Mouse (Mus musculus) neutrophil, adult 59 days (primary cell): ENCODE results near the gene Fes. TPM values are rescaled to one million over a fixed set of nuclear protein-coding genes. Genes with fewer than 3 reads are reported as not detected.

Experiments used
- total RNA-seq, 2 experiments: library from RNA; stranded (reverse); gene quantifications; 1 replicate in 1 of 2; 2 replicates in 1 of 2; pipeline ENCODE4 v1.2.4; 2023

Gene Fes
- 100 to 1,000 TPM; 597 to 602 TPM for total RNA-seq

DNA sequence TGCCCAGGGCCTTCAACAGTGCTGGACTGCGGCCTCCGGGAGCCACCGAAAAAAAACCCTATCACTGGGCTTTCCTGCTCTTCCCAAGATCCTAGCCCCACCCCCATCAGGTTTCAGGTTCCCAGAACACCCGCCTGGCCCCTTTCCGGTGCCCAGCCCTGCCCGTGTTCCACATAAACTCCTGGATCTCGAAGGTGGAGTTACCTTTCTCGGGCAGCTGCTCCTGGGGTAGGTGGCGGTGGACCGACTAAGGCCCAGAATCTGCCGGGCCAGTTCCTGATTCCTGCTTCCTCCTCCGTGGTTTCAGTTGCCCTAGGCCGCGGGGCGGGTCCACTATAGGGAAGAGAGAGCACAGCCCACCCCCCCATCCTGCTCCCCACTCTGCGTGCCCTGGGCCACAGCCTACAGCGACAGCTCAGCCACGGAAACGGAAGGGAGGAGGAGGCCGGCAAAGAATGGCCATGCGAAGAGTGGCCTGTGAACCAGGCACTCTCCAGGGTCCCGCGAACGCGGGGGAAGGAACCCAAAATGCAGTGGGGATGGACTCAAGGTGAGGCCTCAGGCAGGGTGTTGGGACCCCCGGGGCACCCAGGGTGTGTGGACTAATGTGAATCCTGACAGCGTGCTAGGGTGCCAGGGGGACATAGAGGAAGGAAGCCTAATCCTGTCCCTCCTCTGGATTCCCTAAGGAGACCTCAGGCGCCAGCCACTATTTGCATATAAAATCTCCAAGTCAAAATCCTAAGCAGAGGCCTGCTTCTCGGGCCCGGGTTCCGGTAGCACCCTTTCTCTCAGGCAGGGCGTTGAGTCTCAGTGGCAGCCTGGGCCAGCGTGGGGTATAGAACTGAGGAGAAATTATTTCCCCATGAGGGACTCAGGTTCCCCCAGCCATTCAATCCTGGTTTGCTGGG, at the start of gene Fes:
Gene Fes, minus strand, starts transcription at position 314 of the 911 bp plus-strand sequence.

DNA sequence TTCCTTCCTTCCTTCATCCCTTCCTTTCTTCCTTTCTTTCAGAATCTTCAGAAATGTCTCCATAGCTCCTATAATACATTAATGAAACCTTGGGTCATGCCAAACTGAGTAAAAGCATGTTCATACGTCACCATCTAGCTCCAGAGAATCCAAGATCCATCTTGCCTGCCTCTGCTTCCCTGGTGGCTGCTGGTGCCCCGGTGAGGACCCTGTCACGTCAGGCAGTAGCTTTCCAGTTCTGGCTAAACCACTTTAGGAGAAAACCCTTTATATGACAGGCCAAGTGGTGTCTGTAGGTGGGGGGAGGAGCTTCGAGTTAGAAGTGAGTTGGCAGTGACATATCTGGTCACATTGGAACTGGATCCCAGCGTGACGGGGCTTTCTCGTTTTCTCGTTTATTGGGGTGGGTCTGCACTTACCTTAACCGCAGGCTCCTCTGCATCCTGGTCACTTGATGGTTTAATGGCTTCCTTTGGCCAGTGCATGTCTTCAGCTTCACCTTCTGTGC, 17.5 kb upstream of the Fes start, which contains the start of gene Furin:
Gene Furin, minus strand, starts transcription at position 249 of the 508 bp plus-strand sequence.

DNA sequence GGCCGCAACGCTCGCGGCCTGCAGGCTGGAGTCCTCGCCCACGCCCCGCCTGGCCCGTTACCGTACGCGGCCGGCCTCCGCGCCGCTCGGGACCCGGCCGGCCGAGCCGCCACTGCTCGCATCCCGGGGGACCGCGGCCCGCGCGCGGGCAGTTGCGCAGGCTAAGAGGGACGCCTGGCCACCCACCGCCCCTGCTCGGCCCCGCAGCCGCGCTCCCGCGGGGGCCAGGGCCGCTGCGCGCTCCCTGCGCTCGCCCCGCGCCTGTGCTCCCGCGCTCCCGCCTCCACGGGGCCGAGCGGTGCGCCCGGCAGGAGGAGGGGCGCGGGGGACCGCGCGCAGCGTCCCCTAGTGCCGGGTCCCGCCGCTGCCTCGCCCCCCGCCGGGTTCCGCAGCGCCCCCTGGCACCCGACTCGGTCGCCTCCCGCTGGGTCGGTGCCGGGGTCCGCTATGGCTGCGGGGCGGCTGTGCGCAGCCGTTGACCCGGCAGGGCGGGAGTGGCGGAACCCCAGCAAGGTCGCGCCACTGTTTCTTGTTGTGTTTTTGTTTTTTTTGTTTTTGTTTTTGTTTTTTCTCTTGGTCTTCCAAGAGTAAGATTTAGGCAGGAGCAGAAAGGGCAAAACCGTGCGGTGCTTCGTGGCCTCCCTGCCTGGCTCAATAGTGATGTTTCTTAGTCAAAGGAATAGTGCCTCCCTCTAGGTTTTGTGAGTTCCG, 16.6 kb downstream of the Fes start, which contains the start of gene Man2a2:
Gene Man2a2, minus strand, starts transcription at position 335 of the 711 bp plus-strand sequence.

DNA sequence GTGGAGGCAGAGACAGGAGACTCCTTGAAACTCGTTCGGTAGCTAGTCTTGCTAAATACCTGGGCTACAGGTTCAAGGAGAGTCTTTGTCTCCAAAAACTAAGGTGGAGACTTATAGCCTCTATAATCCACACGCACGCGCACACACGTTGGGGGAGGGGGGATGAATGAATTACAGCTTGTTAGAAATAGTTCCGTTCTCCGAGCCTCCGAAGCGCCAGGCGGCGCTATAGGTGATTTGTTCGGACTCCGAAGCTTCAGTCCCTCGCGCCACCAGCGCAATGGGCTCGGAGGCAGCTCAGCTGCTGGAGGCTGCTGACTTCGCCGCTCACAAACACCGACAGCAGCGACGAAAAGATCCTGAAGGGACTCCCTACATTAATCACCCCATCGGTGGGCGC, 44.9 kb downstream of the Fes start, which contains the start of gene Hddc3:
Gene Hddc3, plus strand, starts transcription at position 247 of the 400 bp plus-strand sequence.

DNA sequence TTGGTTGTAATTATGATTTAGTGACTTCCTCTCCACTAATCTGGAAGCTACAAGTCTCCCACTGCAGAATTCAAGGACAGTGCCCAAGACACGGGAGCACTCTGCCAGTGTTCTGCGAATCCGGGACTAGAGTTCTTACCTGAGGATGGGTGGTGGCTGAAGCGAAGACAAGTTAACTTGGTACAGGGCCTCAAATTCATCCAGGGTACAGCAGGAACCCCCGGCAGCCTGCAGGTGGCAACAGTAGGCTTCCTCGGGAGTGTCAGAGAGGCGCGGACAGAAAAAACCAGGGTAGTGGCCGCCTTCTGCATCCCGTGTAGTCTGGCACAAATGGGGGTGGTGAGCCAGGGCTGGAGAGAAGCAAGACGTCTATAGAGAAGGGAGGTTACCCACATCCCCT, 47.0 kb downstream of the Fes start, which contains the start of gene Unc45a:
Gene Unc45a, minus strand, starts transcription at position 213 of the 400 bp plus-strand sequence.

Other genes starting within 250 kb of the Fes start
- 10 to 100 TPM; 29.5 to 35.1 TPM for gene Sema4b, start 201.1 kb downstream of the Fes start, total RNA-seq
- gene Cib1, start 155.1 kb downstream of the Fes start, total RNA-seq: 100 to 1,000 TPM; 102 to 103 TPM
- 1 to 10 TPM; 2.1 to 2.2 TPM for gene Gdpgp1, start 155.1 kb downstream of the Fes start, total RNA-seq
- gene Ttll13, start 141.6 kb downstream of the Fes start, total RNA-seq: 1 to 10 TPM in 1 of 2 experiments, under 1 TPM in 1; 0.82 to 1.3 TPM
- 10 to 100 TPM; 15.5 to 15.9 TPM for gene Ngrn, start 126.7 kb downstream of the Fes start, total RNA-seq
- gene Vps33b, start 118.3 kb downstream of the Fes start, total RNA-seq: 10 to 100 TPM; 15.1 to 17.8 TPM
- 10 to 100 TPM; 84.8 to 89.6 TPM for gene Prc1, start 93.5 kb downstream of the Fes start, total RNA-seq
- gene Rccd1, start 63.5 kb downstream of the Fes start, total RNA-seq: 1 to 10 TPM; 2.8 to 2.9 TPM
- gene Unc45a, start 46.9 kb downstream of the Fes start, total RNA-seq: 10 to 100 TPM; 56.8 to 57.0 TPM
- 1 to 10 TPM; 5.8 to 8.8 TPM for gene Hddc3, start 44.8 kb downstream of the Fes start, total RNA-seq
- 10 to 100 TPM; 28.2 to 43.3 TPM for gene Man2a2, start 16.6 kb downstream of the Fes start, total RNA-seq
- gene Furin, start 17.5 kb upstream of the Fes start, total RNA-seq: 100 to 1,000 TPM; 149 to 163 TPM
- gene Blm, start 147.2 kb upstream of the Fes start, total RNA-seq: 10 to 100 TPM; 18.1 to 20.0 TPM